Mouse (Mus musculus) MEL (cell line): ENCODE measurements around the gene Mamstr.

Experiments used
- CTCF ChIP-seq, 3 experiments: IDR thresholded peaks in 2 of 3; conservative IDR thresholded peaks in 1 of 3; 2 replicates each; pipeline ENCODE4 v1.5.1; 2011 to 2012; ENCODE audit warnings: low read length in 3 of 3, low read depth in 2 of 3, mild to moderate bottlenecking in 2 of 3, improper control_type of control experiment in 1 of 3, inconsistent platforms in 1 of 3, mixed read lengths in 1 of 3, moderate library complexity in 1 of 3; ENCODE audit not compliant: control insufficient read depth in 1 of 3, insufficient read depth in 1 of 3, poor library complexity in 1 of 3, severe bottlenecking in 1 of 3
- EP300 ChIP-seq, 2 experiments: IDR thresholded peaks; 2 replicates each; pipeline ENCODE4 v1.6.1; 2011; ENCODE audit warnings: improper control_type of control experiment in 2 of 2, low read length in 2 of 2, low read depth in 1 of 2, mild to moderate bottlenecking in 1 of 2
- POLR2A ChIP-seq, 2 experiments: IDR thresholded peaks; 2 replicates each; pipeline ENCODE4 v1.6.1; 2011 to 2012; ENCODE audit warnings: low read length in 2 of 2, mild to moderate bottlenecking in 2 of 2, control low read depth in 1 of 2, improper control_type of control experiment in 1 of 2, low read depth in 1 of 2, moderate library complexity in 1 of 2; ENCODE audit not compliant: control insufficient read depth in 1 of 2, insufficient read depth in 1 of 2, poor library complexity in 1 of 2
- RCOR1 ChIP-seq: IDR thresholded peaks from 2 replicates; pipeline ENCODE4 v1.6.1; 2012; ENCODE audit warnings: low read depth, mild to moderate bottlenecking, inconsistent platforms, low read length, improper control_type of control experiment
- ZNF384 ChIP-seq: IDR thresholded peaks from 2 replicates; pipeline ENCODE4 v1.6.1; 2012; ENCODE audit warnings: low read depth, mild to moderate bottlenecking, inconsistent platforms, low read length, improper control_type of control experiment

DNA sequence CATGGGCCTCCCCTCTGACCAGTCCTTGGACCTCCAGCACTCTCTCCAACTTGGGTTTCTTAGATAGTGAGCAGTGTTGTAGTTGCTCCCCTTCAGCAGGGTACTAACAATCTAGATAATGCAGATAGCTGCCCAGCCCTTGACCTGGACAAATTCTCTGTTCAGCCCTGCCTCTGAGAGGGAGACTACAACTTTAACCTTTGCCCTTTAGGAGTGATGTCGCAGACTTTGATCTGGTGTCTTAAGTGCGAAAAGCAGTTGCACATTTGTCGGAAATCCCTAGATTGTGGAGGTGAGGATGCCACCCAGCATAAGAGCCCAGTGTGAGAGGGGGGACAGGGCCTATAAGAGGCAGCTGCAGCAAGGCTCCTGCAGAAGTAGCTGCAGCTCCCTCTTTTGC, 15.1 kb upstream of the Mamstr start:
- no peak for TF ChIP-seq ZNF384
- TF ChIP-seq EP300 (IDR thresholded peaks at IDR 0.05; ENCODE audit: low read depth in 1 of 2, low read length in 2 of 2): no peak
- no peak for TF ChIP-seq POLR2A (IDR thresholded peaks at IDR 0.05; ENCODE audit: control insufficient read depth in 1 of 2, insufficient read depth in 1 of 2, low read depth in 1 of 2, low read length in 2 of 2, poor library complexity in 1 of 2)
- TF ChIP-seq RCOR1: no peak
- no peak for TF ChIP-seq CTCF (IDR thresholded peaks at IDR 0.05 in 2 of 3, conservative IDR thresholded peaks at IDR 0.05 in 1 of 3; ENCODE audit: control insufficient read depth in 1 of 3, insufficient read depth in 1 of 3, low read depth in 2 of 3, low read length in 3 of 3, poor library complexity in 1 of 3, severe bottlenecking in 1 of 3)
